Mouse (Mus musculus): ENCODE results near the gene Ubr4.

The Ubr4 gene

GRCm38 (mm10) chr4:139351931-139352711 lies at the start of gene Ubr4, which contains the start of the genes Mrto4 and Emc1:
Gene Ubr4 (plus strand): TSS chr4:139352609.
Gene Mrto4 (minus strand): TSS chr4:139352576.
Gene Emc1 (plus strand): TSS chr4:139352587.
- peak; percentile 93 for DNase-seq

DNA sequence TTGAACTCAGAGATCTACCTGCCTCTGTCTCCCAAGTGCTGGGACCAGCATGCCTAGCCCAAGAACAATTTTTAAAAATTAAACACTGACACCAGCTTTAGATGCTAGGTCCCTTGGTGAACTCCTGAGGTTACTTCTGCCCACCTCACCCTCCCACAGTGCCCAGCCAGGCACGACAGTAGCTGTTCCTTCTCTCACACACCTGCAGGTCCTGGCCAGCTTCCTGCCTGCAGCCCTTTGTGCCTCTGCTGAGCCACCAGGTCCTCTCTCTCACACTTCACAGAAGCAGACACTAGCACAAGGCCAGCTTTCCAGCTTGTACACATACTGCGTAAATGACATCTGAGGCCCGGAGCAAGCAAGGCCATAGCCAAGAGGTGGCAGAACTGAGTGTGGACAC lies 46.9 kb upstream of the Ubr4 start:
- no peak for DNase-seq

GRCm38 (mm10) chr4:139307916-139308315 lies 44.5 kb upstream of the Ubr4 start:
- DNase-seq, result no peak

DNA sequence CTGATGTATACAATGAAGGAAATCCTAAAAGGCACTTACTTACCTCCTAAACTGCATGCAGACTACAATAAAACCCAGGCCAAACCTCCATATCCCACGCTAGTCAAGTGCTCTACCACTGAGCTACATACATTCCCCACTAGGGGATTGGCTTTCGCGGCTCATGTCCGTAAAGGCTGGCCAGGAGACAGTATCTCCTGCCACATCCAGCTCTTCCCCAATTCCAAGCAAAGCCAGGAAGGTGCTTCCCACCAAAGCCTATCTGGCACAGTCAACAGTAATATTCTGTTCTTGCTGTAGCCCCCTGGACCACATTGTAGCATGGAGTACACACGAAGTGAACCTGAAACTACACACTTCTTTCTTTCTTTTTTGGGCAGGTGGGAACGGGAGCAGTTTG lies 42.8 kb upstream of the Ubr4 start:
- DNase-seq, result peak; percentile 33

GRCm38 (mm10) chr4:139310171-139310898 lies 42.1 kb upstream of the Ubr4 start, which contains the start of the genes Pqlc2 and Akr7a5:
Gene Pqlc2 (minus strand): TSS chr4:139310708.
Gene Akr7a5 (plus strand): TSS chr4:139310744.
- DNase-seq, result peak; percentile 97

DNA sequence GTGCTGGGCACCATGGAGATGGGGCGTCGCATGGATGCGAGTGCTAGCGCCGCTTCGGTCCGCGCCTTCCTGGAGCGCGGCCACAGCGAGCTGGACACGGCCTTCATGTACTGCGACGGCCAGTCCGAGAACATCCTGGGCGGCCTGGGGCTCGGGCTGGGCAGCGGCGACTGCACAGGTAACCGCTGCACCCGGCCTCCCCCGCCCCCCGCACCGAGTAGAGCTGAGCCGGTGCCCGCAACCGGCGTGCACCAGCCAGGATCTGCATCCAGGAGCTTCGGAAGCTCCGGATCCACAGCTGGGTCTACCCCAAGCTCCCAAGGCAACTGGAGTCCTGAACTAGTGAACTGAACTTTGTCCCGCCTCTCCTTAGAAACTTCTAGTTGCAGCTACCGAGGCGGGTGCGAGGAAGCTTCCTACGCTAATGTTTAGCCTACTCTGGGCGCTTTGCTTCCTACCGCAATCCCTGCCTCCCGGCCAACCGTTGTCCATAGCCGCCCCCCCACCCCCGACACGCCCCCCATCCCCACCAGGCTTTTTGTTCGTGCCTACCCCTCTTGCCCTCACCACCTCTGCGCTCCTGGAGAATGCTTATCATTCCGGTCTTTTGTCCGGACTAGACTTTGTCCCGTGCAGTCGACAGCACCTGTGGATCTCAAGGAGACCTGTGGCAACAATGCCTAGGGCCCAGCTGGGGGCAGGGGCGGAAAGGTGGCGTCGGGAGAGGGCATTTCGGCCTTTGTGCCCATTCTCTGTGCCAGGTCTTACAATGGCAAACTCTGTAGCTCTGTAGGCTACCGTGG lies 41.3 kb upstream of the Ubr4 start:
- DNase-seq, result peak; percentile 56

- DNase-seq, result no peak
Observed at GRCm38 (mm10) chr4:139311707-139312106, 40.7 kb upstream of the Ubr4 start.

GRCm38 (mm10) chr4:139312632-139313031 lies 39.8 kb upstream of the Ubr4 start:
- DNase-seq, result peak; percentile 63

- no peak for DNase-seq
Observed at GRCm38 (mm10) chr4:139318449-139318848, 34.0 kb upstream of the Ubr4 start.

DNA sequence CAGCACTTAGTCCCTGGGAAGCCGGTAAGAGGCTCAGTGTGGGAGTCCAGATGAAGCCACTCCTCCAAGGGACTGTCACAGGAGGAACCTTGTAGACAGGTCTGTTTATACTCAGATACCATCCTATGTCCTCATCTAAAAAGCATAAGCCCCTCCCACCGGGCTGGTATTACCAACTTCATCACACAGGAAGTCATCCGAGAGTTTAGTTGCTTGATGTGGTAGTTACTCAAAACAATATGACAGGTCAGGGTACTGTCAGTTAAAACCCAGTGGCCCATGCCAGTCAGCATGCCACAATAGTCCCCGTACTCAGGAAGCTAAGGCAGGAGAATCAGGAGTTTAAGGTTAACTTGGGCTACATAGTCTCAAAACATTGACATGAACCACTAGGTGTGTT lies 32.7 kb upstream of the Ubr4 start:
- DNase-seq, result no peak

GRCm38 (mm10) chr4:139330605-139331004 lies 21.8 kb upstream of the Ubr4 start:
- peak; percentile 88 for DNase-seq

GRCm38 (mm10) chr4:139334631-139335295 lies 17.6 kb upstream of the Ubr4 start:
- no peak for DNase-seq

DNA sequence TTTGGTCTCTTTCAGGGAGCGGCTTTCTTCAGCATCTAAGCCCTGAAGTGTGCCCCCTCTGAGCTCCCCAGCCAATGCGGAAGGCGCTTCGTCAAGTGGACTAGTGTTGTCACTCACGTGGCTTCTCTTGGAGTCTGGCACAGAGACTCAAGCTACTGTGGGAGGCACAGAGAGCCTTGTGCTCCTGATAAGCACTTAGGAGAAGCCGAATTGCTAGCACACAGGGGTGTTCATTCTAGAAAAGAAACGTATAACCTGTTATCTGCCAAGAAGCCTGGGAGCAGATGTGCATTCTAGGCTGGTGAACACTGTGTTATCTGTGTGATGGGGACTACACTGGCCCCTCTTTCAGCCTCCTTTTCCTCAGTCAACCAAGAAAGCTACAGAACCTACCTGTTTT lies 16.9 kb upstream of the Ubr4 start:
- no peak for DNase-seq

DNA sequence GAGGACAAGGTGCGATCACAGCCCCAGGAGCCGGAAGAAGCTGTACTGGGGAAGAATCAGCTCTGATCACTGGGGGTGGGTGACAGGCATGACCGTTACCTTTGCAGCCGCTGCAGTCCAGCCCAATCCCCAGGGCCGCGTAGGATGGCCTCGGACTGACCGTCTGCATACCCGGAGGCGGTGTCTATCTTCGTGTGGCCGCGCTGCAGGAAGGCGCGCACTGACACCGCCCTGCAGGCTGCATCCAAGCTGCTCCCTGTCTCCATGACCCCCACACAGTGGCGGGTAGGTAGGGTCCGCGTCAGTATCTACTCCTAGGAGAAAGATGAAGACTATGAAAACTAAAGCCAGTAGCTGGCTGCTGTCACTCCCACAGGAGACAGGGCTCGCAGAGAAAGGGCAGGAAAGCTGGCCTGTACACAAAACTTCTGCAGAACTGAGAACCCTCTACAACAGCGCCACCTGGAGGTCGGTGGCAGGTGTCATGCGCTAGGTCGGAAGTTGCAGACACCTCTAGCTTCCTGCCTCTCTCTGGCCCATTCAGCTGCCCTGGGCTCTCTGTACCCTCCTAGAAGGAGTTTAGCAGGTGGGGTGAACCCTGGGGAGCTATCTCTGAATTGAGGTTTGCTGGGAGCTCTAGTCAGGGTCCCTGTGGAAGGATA lies 15.5 kb upstream of the Ubr4 start:
- DNase-seq, result peak; percentile 82

- no peak for DNase-seq
Observed at GRCm38 (mm10) chr4:139338145-139338544, 14.3 kb upstream of the Ubr4 start.

DNA sequence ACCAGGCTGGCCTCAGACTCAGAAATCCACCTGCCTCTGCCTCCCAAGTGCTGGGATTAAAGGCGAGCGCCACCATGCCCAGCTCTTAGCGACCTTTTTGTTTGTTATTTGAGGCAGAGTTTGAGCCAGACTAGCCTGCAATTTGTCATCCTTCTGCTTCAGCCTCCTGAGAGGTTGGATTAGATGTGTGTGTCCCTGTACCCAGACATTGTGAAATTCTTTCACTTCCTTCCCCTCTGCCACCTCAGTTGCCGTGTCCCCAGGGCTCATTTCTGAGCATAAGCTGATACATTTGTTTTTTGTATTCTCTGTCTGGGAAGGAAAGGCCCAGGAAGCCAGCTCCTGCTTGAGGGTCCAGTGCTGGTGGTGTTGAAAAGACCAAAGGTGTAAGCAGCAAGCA lies 11.6 kb upstream of the Ubr4 start:
- no peak for DNase-seq

- no peak for DNase-seq
Observed at GRCm38 (mm10) chr4:139341556-139342233, 10.7 kb upstream of the Ubr4 start.

DNA sequence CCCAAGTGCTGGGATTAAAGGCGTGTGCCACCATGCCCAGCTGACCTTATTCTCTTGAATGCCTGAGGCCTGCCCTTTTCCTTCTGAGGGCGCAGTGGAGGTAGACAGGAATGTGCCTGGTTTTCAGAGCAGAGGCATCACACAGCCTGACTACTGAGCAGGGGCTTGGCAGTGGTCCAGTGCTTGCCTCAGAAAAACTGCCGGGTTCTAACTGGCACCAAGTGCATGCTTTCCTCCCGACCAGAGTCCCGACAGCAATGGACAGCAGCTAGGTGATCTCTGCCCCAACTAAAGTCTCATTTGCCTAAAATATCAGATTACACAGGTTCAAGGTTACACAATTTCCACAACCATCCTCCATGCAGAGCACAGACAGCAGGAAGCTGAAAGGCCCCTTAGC lies 8.7 kb upstream of the Ubr4 start:
- DNase-seq, result no peak

DNA sequence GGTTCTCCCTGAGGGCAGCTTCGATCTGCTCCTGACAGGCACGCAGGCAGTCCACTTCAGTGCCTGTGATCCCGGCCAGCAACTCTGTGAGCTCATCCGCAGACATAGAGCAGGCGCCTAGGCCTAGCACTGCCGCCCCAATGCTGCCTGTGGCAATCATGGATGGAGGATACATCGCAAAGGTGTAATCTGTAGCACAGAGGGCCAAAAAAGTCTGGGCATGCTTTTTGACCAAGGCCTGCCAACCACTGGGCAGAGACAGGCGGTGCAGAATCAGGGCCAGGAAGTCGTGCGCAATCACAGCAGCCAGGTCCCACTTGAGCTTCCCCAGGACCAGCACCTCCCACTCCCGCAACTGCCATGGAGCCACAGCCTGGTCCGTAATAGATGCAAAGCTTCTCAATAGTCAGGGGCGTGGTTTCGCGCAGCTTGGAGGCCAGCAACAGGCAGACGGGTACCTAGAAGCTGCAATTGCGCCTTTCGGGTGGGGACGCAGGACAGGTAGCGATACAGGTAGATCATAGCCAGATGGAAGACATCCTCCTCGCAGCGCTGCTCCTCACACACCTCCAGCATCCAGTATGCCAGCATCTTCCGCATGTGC lies 6.9 kb upstream of the Ubr4 start:
- DNase-seq, result no peak

GRCm38 (mm10) chr4:139352832-139353231 lies 423 bp downstream of the Ubr4 start:
- no peak for DNase-seq

- no peak for DNase-seq
Observed at GRCm38 (mm10) chr4:139357211-139357610, 4.8 kb downstream of the Ubr4 start.
